Mouse (Mus musculus) bone marrow macrophage, adult 2 months (primary cell): ENCODE measurements around the gene Adgrb2.

Experiments
- CTCF ChIP-seq: IDR thresholded peaks from 2 replicates; pipeline ENCODE4 v1.5.1; 2012; ENCODE audit warnings: low read depth, mild to moderate bottlenecking, low read length, moderate library complexity
- POLR2A ChIP-seq: IDR thresholded peaks from 2 replicates; pipeline ENCODE4 v1.6.1; 2012; ENCODE audit warnings: mild to moderate bottlenecking, low read depth, low read length, borderline replicate concordance

GRCm38 (mm10) chr4:130005593-130005992 is 20.9 kb downstream of the Adgrb2 start:
- TF ChIP-seq CTCF, result no peak
- no peak for TF ChIP-seq POLR2A
